Mouse (Mus musculus): Measurements from ENCODE around the gene Bicdl2.

GRCm38 (mm10) chr17:23699131-23700077 lies 39.1 kb downstream of the Bicdl2 start:
- TF ChIP-seq POLR2A (IDR thresholded peaks at IDR 0.05; ENCODE audit: borderline replicate concordance, extremely low read depth, low read depth, low read length) (no peak), CTCF (IDR thresholded peaks at IDR 0.05; ENCODE audit: insufficient read depth, low read length) (no peak)

Measured in lung, adult 2 months (tissue).